Mouse (Mus musculus): ENCODE measurements around the gene Cldn11. TPM values are rescaled to one million over a fixed set of nuclear protein-coding genes. Genes with fewer than 3 reads are reported as not detected.
A peak's percentile ranks its signal among the peaks of the same experiment; 100 is the strongest.

The Cldn11 gene
- polyA plus RNA-seq (2012; rRNA removed) = 0.06 and 0.09 TPM in 2 replicates
- not detected in 2 replicates for polyA plus RNA-seq (2014; fragmentation: Nextera tagmentation; extraction: Ambion mirVana)

- TF ChIP-seq EP300 (IDR thresholded peaks at IDR 0.05; ENCODE audit: low read depth) (no peak), CTCF (IDR thresholded peaks at IDR 0.05; ENCODE audit: low read depth) (no peak)
- Histone ChIP-seq H3K27me3 (ENCODE audit: control insufficient read depth, insufficient read depth, low read length) (peaks cover 4% of the 10 kb centered on the region), H3K27ac (no peak within 1 kb of the TSS), H3K9me3 (ENCODE audit: control insufficient read depth, low read length) (no peaks in the 10 kb centered on the region), H3K4me3 (ENCODE audit: insufficient read depth in 1 of 2, low read depth in 2 of 2, low read length in 2 of 2) (peak within 1 kb of the TSS in 1 of 2 experiments; percentile 16; a peak in 2 of 4 replicates), H3K36me3 (replicated peaks; ENCODE audit: control insufficient read depth, insufficient read depth, low read depth) (no peaks in the 10 kb centered on the region), H3K4me1 (replicated peaks; ENCODE audit: control insufficient read depth in 2 of 2, insufficient read depth in 2 of 2, low read length in 1 of 2) (peaks cover 0 to 2% of the 10 kb centered on the region in 2 experiments; a peak in 2 of 4 replicates), H3K9ac (replicated peaks) (no peak within 1 kb of the TSS), H3K4me2 (ENCODE audit: low read depth) (peak within 1 kb of the TSS; percentile 51)
- DNase-seq (ENCODE audit: low read depth in 3 of 3, low spot score in 3 of 3) (no peak), ATAC-seq (ENCODE audit: insufficient read depth) (no peak)
- under 1% methylated on average over 33 of the region's 33 CpGs for WGBS (ENCODE audit: insufficient replicate concordance)
Measured at GRCm38 (mm10) chr3:31149706-31150105, at the start of gene Cldn11. Gene Cldn11, plus strand, starts transcription at chr3:31149920.

GRCm38 (mm10) chr3:31100026-31100425 lies 49.7 kb upstream of the Cldn11 start:
- no peak overlapping the region for H3K4me2 ChIP-seq (ENCODE audit: low read depth)
- no peak overlapping the region for H3K4me3 ChIP-seq (ENCODE audit: insufficient read depth in 1 of 2, low read depth in 2 of 2, low read length in 2 of 2)
- H3K27ac ChIP-seq = no peak overlapping the region
- no peaks in the 10 kb centered on the region for H3K9me3 ChIP-seq (ENCODE audit: control insufficient read depth, low read length)
- WGBS (ENCODE audit: insufficient replicate concordance) = 65% methylated on average over 5 of the region's 5 CpGs
- no peaks in the 10 kb centered on the region for H3K36me3 ChIP-seq (replicated peaks; ENCODE audit: control insufficient read depth, insufficient read depth, low read depth)
- no peak for ATAC-seq (ENCODE audit: insufficient read depth)
- H3K4me1 ChIP-seq (replicated peaks; ENCODE audit: control insufficient read depth in 2 of 2, insufficient read depth in 2 of 2, low read length in 1 of 2) = peaks cover 4 to 6% of the 10 kb centered on the region in 2 experiments; a peak in 3 of 4 replicates
- TF ChIP-seq EP300 (IDR thresholded peaks at IDR 0.05; ENCODE audit: low read depth) = no peak
- no peak for TF ChIP-seq CTCF (IDR thresholded peaks at IDR 0.05; ENCODE audit: low read depth)
- no peak overlapping the region for H3K9ac ChIP-seq (replicated peaks)
- no peaks in the 10 kb centered on the region for H3K27me3 ChIP-seq (ENCODE audit: control insufficient read depth, insufficient read depth, low read length)
- no peak for DNase-seq (ENCODE audit: low read depth in 3 of 3, low spot score in 3 of 3)

- no peaks in the 10 kb centered on the region for H3K36me3 ChIP-seq (replicated peaks; ENCODE audit: control insufficient read depth, insufficient read depth, low read depth)
- WGBS (ENCODE audit: insufficient replicate concordance) = 75% methylated on average over 3 of the region's 3 CpGs
- DNase-seq (ENCODE audit: low read depth in 3 of 3, low spot score in 3 of 3) (no peak), ATAC-seq (ENCODE audit: insufficient read depth) (no peak)
- TF ChIP-seq CTCF (IDR thresholded peaks at IDR 0.05; ENCODE audit: low read depth) (no peak), EP300 (IDR thresholded peaks at IDR 0.05; ENCODE audit: low read depth) (no peak)
- H3K9ac ChIP-seq (replicated peaks) = no peak overlapping the region
- H3K4me1 ChIP-seq (replicated peaks; ENCODE audit: control insufficient read depth in 2 of 2, insufficient read depth in 2 of 2, low read length in 1 of 2) = peaks cover under 1 to 6% of the 10 kb centered on the region in 2 experiments; a peak in 3 of 4 replicates
- no peak overlapping the region for H3K27ac ChIP-seq
- no peak overlapping the region for H3K4me3 ChIP-seq (ENCODE audit: insufficient read depth in 1 of 2, low read depth in 2 of 2, low read length in 2 of 2)
- no peak overlapping the region for H3K4me2 ChIP-seq (ENCODE audit: low read depth)
- H3K27me3 ChIP-seq (ENCODE audit: control insufficient read depth, insufficient read depth, low read length) = no peaks in the 10 kb centered on the region
- no peaks in the 10 kb centered on the region for H3K9me3 ChIP-seq (ENCODE audit: control insufficient read depth, low read length)
Measured at GRCm38 (mm10) chr3:31100802-31101201, 48.9 kb upstream of the Cldn11 start.

GRCm38 (mm10) chr3:31104936-31105335 lies 44.8 kb upstream of the Cldn11 start:
- no peak for TF ChIP-seq CTCF (IDR thresholded peaks at IDR 0.05; ENCODE audit: low read depth)
- no peak for TF ChIP-seq EP300 (IDR thresholded peaks at IDR 0.05; ENCODE audit: low read depth)
- H3K36me3 ChIP-seq (replicated peaks; ENCODE audit: control insufficient read depth, insufficient read depth, low read depth) = no peaks in the 10 kb centered on the region
- DNase-seq (ENCODE audit: low read depth in 3 of 3, low spot score in 3 of 3) = no peak
- no peak for ATAC-seq (ENCODE audit: insufficient read depth)
- no peaks in the 10 kb centered on the region for H3K9me3 ChIP-seq (ENCODE audit: control insufficient read depth, low read length)
- no peak overlapping the region for H3K27ac ChIP-seq
- H3K4me2 ChIP-seq (ENCODE audit: low read depth) = no peak overlapping the region
- H3K27me3 ChIP-seq (ENCODE audit: control insufficient read depth, insufficient read depth, low read length) = no peaks in the 10 kb centered on the region
- H3K4me1 ChIP-seq (replicated peaks; ENCODE audit: control insufficient read depth in 2 of 2, insufficient read depth in 2 of 2, low read length in 1 of 2) = no peaks in the 10 kb centered on the region
- no peak overlapping the region for H3K4me3 ChIP-seq (ENCODE audit: insufficient read depth in 1 of 2, low read depth in 2 of 2, low read length in 2 of 2)
- WGBS (ENCODE audit: insufficient replicate concordance) = 59% methylated on average over 6 of the region's 6 CpGs
- no peak overlapping the region for H3K9ac ChIP-seq (replicated peaks)

GRCm38 (mm10) chr3:31106597-31106996 lies 43.1 kb upstream of the Cldn11 start:
- no peaks in the 10 kb centered on the region for H3K4me1 ChIP-seq (replicated peaks; ENCODE audit: control insufficient read depth in 2 of 2, insufficient read depth in 2 of 2, low read length in 1 of 2)
- 72% methylated on average over 6 of the region's 6 CpGs for WGBS (ENCODE audit: insufficient replicate concordance)
- no peak overlapping the region for H3K9ac ChIP-seq (replicated peaks)
- no peaks in the 10 kb centered on the region for H3K9me3 ChIP-seq (ENCODE audit: control insufficient read depth, low read length)
- no peaks in the 10 kb centered on the region for H3K27me3 ChIP-seq (ENCODE audit: control insufficient read depth, insufficient read depth, low read length)
- no peak overlapping the region for H3K4me3 ChIP-seq (ENCODE audit: insufficient read depth in 1 of 2, low read depth in 2 of 2, low read length in 2 of 2)
- no peak overlapping the region for H3K4me2 ChIP-seq (ENCODE audit: low read depth)
- no peaks in the 10 kb centered on the region for H3K36me3 ChIP-seq (replicated peaks; ENCODE audit: control insufficient read depth, insufficient read depth, low read depth)
- ATAC-seq (ENCODE audit: insufficient read depth) (no peak), DNase-seq (ENCODE audit: low read depth in 3 of 3, low spot score in 3 of 3) (no peak)
- TF ChIP-seq EP300 (IDR thresholded peaks at IDR 0.05; ENCODE audit: low read depth) (no peak), CTCF (IDR thresholded peaks at IDR 0.05; ENCODE audit: low read depth) (no peak)
- H3K27ac ChIP-seq = no peak overlapping the region

All from liver, embryonic 14.5 days (tissue).